Mouse (Mus musculus): ENCODE measurements at regions not wholly inside any gene's neighbourhood (a gene's known extent, or its start where the extent isn't known, plus 50 kb on each side); places are given as distances from the start of the nearest gene placed in this dataset.

GRCm38 (mm10) chr14:111008172-111008571, 253.2 kb upstream of the Slitrk6 start:
- 28% methylated on average over 5 of the region's 5 CpGs for WGBS
- ATAC-seq (ENCODE audit: low read depth) = peak; percentile 71
- Histone ChIP-seq H3K9ac (no peak overlapping the region), H3K4me2 (no peak overlapping the region), H3K27ac (replicated peaks) (no peak overlapping the region), H3K4me3 (no peak overlapping the region), H3K4me1 (replicated peaks) (no peaks in the 10 kb centered on the region), H3K36me3 (no peaks in the 10 kb centered on the region), H3K9me3 (peaks cover 10% of the 10 kb centered on the region), H3K27me3 (no peaks in the 10 kb centered on the region)
